Mouse (Mus musculus) stomach, postnatal 0 days (tissue): ENCODE measurements at regions not wholly inside any gene's neighbourhood (a gene's known extent, or its start where the extent isn't known, plus 50 kb on each side); places are given as distances from the start of the nearest gene placed in this dataset.

Experiments
- ATAC-seq: fragments of 200-750 bp; cut with Nextera tagmentation; 2 replicates; pipeline ENCODE4 v1.8.0; 2017; ENCODE audit not compliant: low FRiP score, low TSS enrichment
- DNase-seq: peaks from one replicate; pipeline ENCODE4 v3.0.0-alpha.2; 2016; ENCODE audit warnings: low spot score
- H3K27ac ChIP-seq: fragments of 300-500 bp; sonication (generic); replicated peaks from 2 replicates; pipeline ENCODE4 v1.5.1; 2014; ENCODE audit warnings: mild to moderate bottlenecking, control low read depth
- H3K27me3 ChIP-seq: fragments of 300-500 bp; sonication (generic); 2 replicates; pipeline ENCODE4 v1.6.1; 2014; ENCODE audit warnings: low read length; ENCODE audit not compliant: control insufficient read depth, insufficient read depth
- H3K36me3 ChIP-seq: fragments of 300-500 bp; sonication (generic); 2 replicates; pipeline ENCODE4 v1.6.1; 2014; ENCODE audit warnings: low read length, mixed read lengths; ENCODE audit not compliant: control insufficient read depth, insufficient read depth
- H3K4me1 ChIP-seq: fragments of 300-500 bp; sonication (generic); replicated peaks from 2 replicates; pipeline ENCODE4 v1.6.1; 2014; ENCODE audit warnings: antibody characterized with exemption; ENCODE audit not compliant: control insufficient read depth, insufficient read depth
- H3K4me2 ChIP-seq: fragments of 300-500 bp; sonication (generic); replicated peaks from 2 replicates; pipeline ENCODE4 v1.6.1; 2014; ENCODE audit warnings: low read depth, mild to moderate bottlenecking, control low read depth, moderate library complexity
- H3K4me3 ChIP-seq: fragments of 300-500 bp; sonication (generic); 2 replicates; pipeline ENCODE4 v1.5.1; 2014; ENCODE audit warnings: low read depth, low read length, control low read depth
- H3K9ac ChIP-seq: fragments of 300-500 bp; sonication (generic); 2 replicates; pipeline ENCODE4 v1.6.1; 2014; ENCODE audit warnings: mild to moderate bottlenecking, low read length, control low read depth, mixed read lengths
- H3K9me3 ChIP-seq: fragments of 300-500 bp; sonication (generic); 2 replicates; pipeline ENCODE4 v1.6.1; 2016; ENCODE audit warnings: low read length; ENCODE audit not compliant: control insufficient read depth
- CTCF ChIP-seq: IDR thresholded peaks from 2 replicates; pipeline ENCODE4 v1.5.1; 2016; ENCODE audit warnings: antibody characterized with exemption, low read depth, mild to moderate bottlenecking, moderate library complexity
- EP300 ChIP-seq: optimal IDR thresholded peaks from 2 replicates; pipeline ENCODE3; 2016; ENCODE audit warnings: antibody characterized with exemption
- WGBS: fragments of 180-500 bp; shearing (Covaris S2); extraction: QIAGEN DNeasy Blood & Tissue Kit; methylation state at CpG from one replicate; pipeline ENCODE4 v1.1.7; 2014; 5-methylcytosine and 5-hydroxymethylcytosine counted together

DNA sequence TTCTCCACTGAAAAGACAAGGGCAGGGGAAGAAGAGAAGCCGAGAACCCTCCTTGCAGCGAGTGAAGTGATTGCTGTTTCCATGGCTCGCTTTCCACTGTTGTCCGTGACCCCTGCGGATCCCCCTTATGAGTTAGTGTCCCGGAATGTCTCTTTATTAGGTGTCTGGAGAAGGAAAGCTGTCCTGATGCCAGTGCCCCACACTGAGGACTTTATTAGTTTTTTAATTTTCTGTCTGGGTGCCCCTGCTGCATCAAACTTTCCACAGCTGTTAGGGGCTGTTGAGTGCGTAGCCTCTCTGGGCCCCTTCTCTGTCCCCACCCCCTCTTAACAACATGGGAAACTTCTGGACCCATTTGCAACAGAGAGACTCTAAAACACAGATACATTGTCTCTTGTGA lies 156.9 kb upstream of the Hes1 start:
- H3K27me3 ChIP-seq: no peaks in the 10 kb centered on the region
- 88% methylated on average over 7 of the region's 7 CpGs for WGBS
- no peak overlapping the region for H3K27ac ChIP-seq
- TF ChIP-seq CTCF (no peak), EP300 (no peak)
- H3K4me3 ChIP-seq: no peak overlapping the region
- no peak for ATAC-seq
- no peaks in the 10 kb centered on the region for H3K36me3 ChIP-seq
- peaks cover 9% of the 10 kb centered on the region for H3K4me1 ChIP-seq
- DNase-seq: no peak
- H3K9ac ChIP-seq: no peak overlapping the region
- H3K9me3 ChIP-seq: no peaks in the 10 kb centered on the region
- no peak overlapping the region for H3K4me2 ChIP-seq

DNA sequence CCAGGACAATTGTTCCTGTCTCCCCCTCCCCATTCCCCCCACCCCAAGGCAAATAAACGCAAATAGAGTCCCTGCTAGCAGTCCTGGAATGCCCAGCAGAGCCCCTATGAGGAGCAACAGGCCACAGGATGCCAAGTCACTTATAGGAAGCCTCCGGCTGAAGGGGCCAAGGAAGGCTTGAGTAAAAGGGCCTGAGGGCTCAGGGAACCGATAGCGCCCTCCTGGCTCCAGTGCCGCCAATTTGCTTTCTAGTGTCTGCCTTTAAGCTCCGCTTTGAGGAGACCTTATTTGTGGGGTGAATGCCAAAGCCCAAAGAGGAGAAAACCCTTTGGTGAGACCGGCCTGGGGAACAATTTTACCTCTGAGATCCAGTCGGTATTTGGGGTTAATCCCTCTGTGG lies 156.2 kb upstream of the Hes1 start:
- H3K9me3 ChIP-seq: no peaks in the 10 kb centered on the region
- ATAC-seq: no peak
- H3K4me1 ChIP-seq: peaks cover 9% of the 10 kb centered on the region
- no peak overlapping the region for H3K4me2 ChIP-seq
- no peak overlapping the region for H3K4me3 ChIP-seq
- H3K9ac ChIP-seq: no peak overlapping the region
- 49% methylated on average over 8 of the region's 8 CpGs for WGBS
- no peaks in the 10 kb centered on the region for H3K27me3 ChIP-seq
- no peak for TF ChIP-seq CTCF
- TF ChIP-seq EP300: no peak
- no peaks in the 10 kb centered on the region for H3K36me3 ChIP-seq
- no peak for DNase-seq
- H3K27ac ChIP-seq: no peak overlapping the region

DNA sequence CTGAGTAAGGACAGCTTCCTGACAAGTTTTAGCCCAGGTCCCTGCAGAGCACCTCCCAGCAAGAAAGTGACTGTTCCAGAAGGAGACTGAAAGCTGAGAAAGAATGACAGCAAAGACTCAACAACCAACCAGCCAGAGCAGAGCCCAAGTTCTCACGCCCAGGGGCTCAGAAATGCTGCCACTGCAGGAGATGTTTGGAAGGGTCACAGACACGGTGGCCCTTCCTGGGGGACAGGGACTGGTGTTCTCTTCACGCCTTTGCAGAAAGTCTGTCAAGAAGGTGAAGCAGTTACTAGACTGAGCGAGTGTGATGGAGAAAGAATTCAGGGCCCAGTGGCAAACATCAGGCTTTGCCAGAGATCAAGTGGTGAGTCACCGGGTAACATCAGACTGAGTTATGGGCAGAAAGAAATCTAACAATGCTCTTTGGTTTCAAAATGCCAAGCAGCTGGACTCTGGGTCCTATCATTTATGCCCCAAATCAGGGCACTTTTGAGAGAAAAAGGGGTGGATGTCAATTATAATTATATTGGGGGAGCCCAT lies 154.2 kb upstream of the Hes1 start:
- Histone ChIP-seq H3K36me3 (no peaks in the 10 kb centered on the region), H3K4me3 (no peak overlapping the region), H3K9me3 (no peaks in the 10 kb centered on the region), H3K9ac (no peak overlapping the region), H3K4me2 (no peak overlapping the region), H3K27me3 (no peaks in the 10 kb centered on the region), H3K27ac (peak overlapping the region; percentile 61), H3K4me1 (peaks cover 4% of the 10 kb centered on the region; the same call in 1 of the 2 replicates)
- ATAC-seq (no peak), DNase-seq (no peak)
- WGBS: 54% methylated on average over 5 of the region's 5 CpGs
- no peak for TF ChIP-seq EP300
- no peak for TF ChIP-seq CTCF

DNA sequence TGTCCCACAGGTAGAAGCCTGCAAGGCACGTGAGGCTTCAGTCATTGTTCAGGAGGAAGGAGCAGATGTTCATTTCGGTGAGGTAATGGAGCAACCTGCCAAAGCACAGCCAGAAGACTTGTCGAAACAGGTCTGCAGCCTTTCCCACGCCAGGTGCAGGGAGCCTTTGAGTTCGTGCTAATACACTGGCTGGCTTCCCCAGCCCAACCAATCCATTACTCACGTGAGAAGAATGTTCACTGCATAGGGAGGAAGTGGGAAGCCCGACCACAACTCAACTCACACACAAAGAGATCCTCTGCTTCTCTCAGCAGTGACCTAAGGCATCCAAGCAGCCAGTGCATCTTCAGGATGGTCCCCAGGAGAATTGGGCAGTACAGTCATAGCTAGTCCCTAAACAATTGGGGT lies 153.0 kb upstream of the Hes1 start:
- Histone ChIP-seq H3K4me2 (no peak overlapping the region), H3K36me3 (no peaks in the 10 kb centered on the region), H3K9me3 (no peaks in the 10 kb centered on the region), H3K9ac (no peak overlapping the region), H3K4me1 (peaks cover 4% of the 10 kb centered on the region; the same call in 1 of the 2 replicates), H3K4me3 (no peak overlapping the region), H3K27ac (0 out of 2 replicates have a peak overlapping the region, but pooled peaks have one; percentile 41), H3K27me3 (no peaks in the 10 kb centered on the region)
- DNase-seq (no peak), ATAC-seq (peak; percentile 49)
- 48% methylated on average over 7 of the region's 7 CpGs for WGBS
- no peak for TF ChIP-seq CTCF
- TF ChIP-seq EP300: peak; percentile 48

DNA sequence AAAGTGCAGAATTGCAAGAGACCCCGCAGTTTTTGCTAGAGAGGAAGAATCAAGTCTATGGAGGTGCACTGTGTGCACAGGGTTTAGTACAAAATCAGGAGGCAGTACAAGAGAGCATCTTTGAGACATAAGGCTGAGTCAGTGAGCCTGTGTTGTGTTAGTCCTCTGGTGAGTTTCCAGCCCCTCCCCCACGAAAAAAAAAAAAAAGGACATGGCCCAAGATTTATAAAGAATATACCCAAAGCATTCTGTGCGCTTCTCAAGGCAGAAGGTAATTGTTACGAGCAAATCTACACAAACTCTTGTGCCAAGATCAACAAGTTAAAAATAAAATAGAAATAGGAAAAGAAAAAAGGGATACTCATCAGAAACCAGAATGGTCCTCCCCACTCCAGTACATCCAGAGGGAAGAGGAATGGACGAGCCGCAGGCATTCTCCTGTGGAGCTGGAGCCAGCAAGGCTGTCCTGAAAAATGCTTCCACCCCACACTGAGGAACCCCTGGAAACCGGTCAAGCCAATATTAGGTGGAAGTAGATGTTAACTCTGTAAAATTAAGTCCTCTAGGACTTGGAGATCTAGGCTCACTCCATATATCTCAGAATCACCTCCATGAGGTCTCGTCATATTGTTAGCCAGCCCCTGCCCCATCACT lies 150.7 kb upstream of the Hes1 start:
- Histone ChIP-seq H3K27ac (no peak overlapping the region), H3K27me3 (no peaks in the 10 kb centered on the region), H3K4me2 (no peak overlapping the region), H3K4me1 (no peaks in the 10 kb centered on the region), H3K4me3 (no peak overlapping the region), H3K36me3 (no peaks in the 10 kb centered on the region), H3K9me3 (no peaks in the 10 kb centered on the region), H3K9ac (no peak overlapping the region)
- 53% methylated on average over 8 of the region's 8 CpGs for WGBS
- no peak for DNase-seq
- TF ChIP-seq CTCF (no peak), EP300 (no peak)
- no peak for ATAC-seq

DNA sequence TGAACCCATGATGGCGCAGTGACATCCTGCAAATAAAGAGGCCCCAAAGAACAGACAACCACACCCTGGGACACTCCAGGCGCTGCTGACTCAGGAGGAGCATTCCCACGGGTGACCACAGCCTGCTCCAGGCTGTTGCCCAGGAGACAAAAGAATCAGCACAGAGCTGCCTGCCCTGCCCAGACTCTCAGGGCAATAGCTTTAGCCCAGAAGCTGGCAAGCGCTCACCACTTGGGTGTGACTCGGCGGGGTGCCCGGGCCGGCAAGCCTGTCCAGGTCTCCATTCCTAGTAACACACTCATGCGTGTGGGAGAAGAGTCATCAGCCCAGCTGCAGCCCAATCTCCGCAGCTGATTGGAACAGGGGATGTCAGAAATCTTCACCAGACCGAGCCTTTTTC lies 148.8 kb upstream of the Hes1 start:
- ATAC-seq (peak; percentile 93), DNase-seq (peak; percentile 88)
- no peaks in the 10 kb centered on the region for H3K9me3 ChIP-seq
- no peaks in the 10 kb centered on the region for H3K4me1 ChIP-seq
- 29% methylated on average over 11 of the region's 11 CpGs for WGBS
- no peak overlapping the region for H3K4me3 ChIP-seq
- TF ChIP-seq EP300 (peak; percentile 30), CTCF (peak; percentile 32)
- H3K4me2 ChIP-seq: no peak overlapping the region
- no peaks in the 10 kb centered on the region for H3K27me3 ChIP-seq
- H3K27ac ChIP-seq: 0 out of 2 replicates have a peak overlapping the region, but pooled peaks have one; percentile 4
- H3K36me3 ChIP-seq: no peaks in the 10 kb centered on the region
- H3K9ac ChIP-seq: no peak overlapping the region
